Mouse (Mus musculus) stomach, embryonic 16.5 days (tissue): ENCODE results near the gene Sap18b. TPM values are rescaled to one million over a fixed set of nuclear protein-coding genes. Genes with fewer than 3 reads are reported as not detected.

Source experiments
- ATAC-seq: fragments of 200-750 bp; cut with Nextera tagmentation; 2 replicates; pipeline ENCODE4 v1.8.0; 2017; ENCODE audit warnings: moderate number of reproducible peaks, moderate TSS enrichment; ENCODE audit not compliant: insufficient read depth, low FRiP score
- H3K27ac ChIP-seq: fragments of 300-500 bp; sonication (generic); 2 replicates; pipeline ENCODE4 v1.5.1; 2014; ENCODE audit warnings: low read length
- H3K27me3 ChIP-seq: fragments of 300-500 bp; sonication (generic); 2 replicates; pipeline ENCODE4 v1.6.1; 2014; ENCODE audit warnings: low read length, control low read depth, mixed read lengths; ENCODE audit not compliant: control insufficient read depth, insufficient read depth
- H3K36me3 ChIP-seq: fragments of 300-500 bp; sonication (generic); 2 replicates; pipeline ENCODE4 v1.6.1; 2014; ENCODE audit warnings: low read length; ENCODE audit not compliant: control insufficient read depth, insufficient read depth
- H3K4me1 ChIP-seq: fragments of 300-500 bp; sonication (generic); 2 replicates; pipeline ENCODE4 v1.6.1; 2014; ENCODE audit warnings: low read length, control low read depth, mixed read lengths; ENCODE audit not compliant: control insufficient read depth, insufficient read depth
- H3K4me2 ChIP-seq: fragments of 300-500 bp; sonication (generic); 2 replicates; pipeline ENCODE4 v1.6.1; 2014; ENCODE audit warnings: low read depth, low read length, mixed read lengths
- H3K4me3 ChIP-seq: fragments of 300-500 bp; sonication (generic); replicated peaks from 2 replicates; pipeline ENCODE4 v1.5.1; 2014; ENCODE audit warnings: mild to moderate bottlenecking, low read length
- H3K9ac ChIP-seq: fragments of 300-500 bp; sonication (generic); 2 replicates; pipeline ENCODE4 v1.6.1; 2014; ENCODE audit warnings: low read length
- H3K9me3 ChIP-seq: fragments of 300-500 bp; sonication (generic); replicated peaks from 2 replicates; pipeline ENCODE4 v1.6.1; 2016; ENCODE audit warnings: low read length, control low read depth; ENCODE audit not compliant: control insufficient read depth
- WGBS: fragments of 180-500 bp; shearing (Covaris S2); extraction: QIAGEN DNeasy Blood & Tissue Kit; methylation state at CpG from one replicate; pipeline ENCODE4 v1.1.7; 2014; 5-methylcytosine and 5-hydroxymethylcytosine counted together
- polyA plus RNA-seq: library from polyadenylated mRNA; unstranded; fragments of >200 nt; fragmentation: Nextera tagmentation; extraction: Ambion mirVana; gene quantifications from 2 replicates; pipeline ENCODE4 v1.2.1, GENCODE M21; 2015

Sap18b gene
- polyA plus RNA-seq, 1 experiment from 2014 or later: 366 TPM

GRCm38 (mm10) chr8:95816044-95816708 is 9.0 kb upstream of the Sap18b start:
- 0 out of 2 replicates have a peak, but pooled peaks cover 3% of the 10 kb centered on the region for H3K4me1 ChIP-seq
- no peak overlapping the region for H3K4me2 ChIP-seq
- no peaks in the 10 kb centered on the region for H3K27me3 ChIP-seq
- WGBS: 34% methylated on average over 6 of the region's 6 CpGs
- H3K27ac ChIP-seq: no peak overlapping the region
- no peak overlapping the region for H3K9ac ChIP-seq
- H3K36me3 ChIP-seq: no peaks in the 10 kb centered on the region
- H3K4me3 ChIP-seq: no peak overlapping the region
- ATAC-seq: peak; percentile 44; the same call in 1 of the 2 replicates
- no peaks in the 10 kb centered on the region for H3K9me3 ChIP-seq

GRCm38 (mm10) chr8:95817597-95817996 is 7.5 kb upstream of the Sap18b start:
- ATAC-seq: no peak
- WGBS: 47% methylated on average over 3 of the region's 3 CpGs

GRCm38 (mm10) chr8:95818211-95818610 is 6.9 kb upstream of the Sap18b start:
- Histone ChIP-seq H3K4me1 (0 out of 2 replicates have a peak, but pooled peaks cover 3% of the 10 kb centered on the region), H3K9ac (no peak overlapping the region), H3K27me3 (no peaks in the 10 kb centered on the region), H3K9me3 (no peaks in the 10 kb centered on the region), H3K27ac (no peak overlapping the region), H3K36me3 (no peaks in the 10 kb centered on the region), H3K4me3 (no peak overlapping the region), H3K4me2 (no peak overlapping the region)
- 27% methylated on average over 1 of the region's 1 CpGs for WGBS
- ATAC-seq: no peak

More at GRCm38 (mm10) chr8:95817597-95817996, 7.5 kb upstream of the Sap18b start:
- Histone ChIP-seq H3K4me1 (0 out of 2 replicates have a peak, but pooled peaks cover 3% of the 10 kb centered on the region), H3K27me3 (no peaks in the 10 kb centered on the region), H3K4me3 (no peak overlapping the region), H3K4me2 (no peak overlapping the region), H3K27ac (no peak overlapping the region), H3K9me3 (no peaks in the 10 kb centered on the region), H3K9ac (no peak overlapping the region), H3K36me3 (no peaks in the 10 kb centered on the region)

GRCm38 (mm10) chr8:95821266-95821665 is 3.9 kb upstream of the Sap18b start:
- H3K4me2 ChIP-seq: no peak overlapping the region
- H3K4me3 ChIP-seq: no peak overlapping the region
- H3K27me3 ChIP-seq: no peaks in the 10 kb centered on the region
- 0 out of 2 replicates have a peak, but pooled peaks cover 3% of the 10 kb centered on the region for H3K4me1 ChIP-seq
- whole genome bisulfite sequencing: 54% methylated on average over 6 of the region's 6 CpGs
- no peaks in the 10 kb centered on the region for H3K9me3 ChIP-seq
- no peaks in the 10 kb centered on the region for H3K36me3 ChIP-seq
- ATAC-seq: no peak
- H3K27ac ChIP-seq: no peak overlapping the region
- H3K9ac ChIP-seq: no peak overlapping the region

GRCm38 (mm10) chr8:95822096-95822495 is 3.0 kb upstream of the Sap18b start:
- no peaks in the 10 kb centered on the region for H3K9me3 ChIP-seq
- no peak overlapping the region for H3K27ac ChIP-seq
- no peak overlapping the region for H3K4me2 ChIP-seq
- no peaks in the 10 kb centered on the region for H3K27me3 ChIP-seq
- H3K4me1 ChIP-seq: 0 out of 2 replicates have a peak, but pooled peaks cover 3% of the 10 kb centered on the region
- no peak overlapping the region for H3K9ac ChIP-seq
- H3K36me3 ChIP-seq: no peaks in the 10 kb centered on the region
- no peak overlapping the region for H3K4me3 ChIP-seq
- no peak for ATAC-seq
- 83% methylated on average over 5 of the region's 5 CpGs for WGBS

GRCm38 (mm10) chr8:95822699-95823098 is 2.4 kb upstream of the Sap18b start:
- H3K4me3 ChIP-seq: no peak overlapping the region
- H3K27me3 ChIP-seq: no peaks in the 10 kb centered on the region
- H3K27ac ChIP-seq: no peak overlapping the region
- H3K4me2 ChIP-seq: no peak overlapping the region
- ATAC-seq: no peak
- H3K4me1 ChIP-seq: no peaks in the 10 kb centered on the region
- H3K36me3 ChIP-seq: no peaks in the 10 kb centered on the region
- WGBS: 62% methylated on average over 3 of the region's 3 CpGs
- H3K9ac ChIP-seq: no peak overlapping the region
- H3K9me3 ChIP-seq: no peaks in the 10 kb centered on the region

- peaks cover 6% of the 10 kb centered on the region; the same call in 1 of the 2 replicates for H3K4me1 ChIP-seq
- no peaks in the 10 kb centered on the region for H3K9me3 ChIP-seq
- 43% methylated on average over 3 of the region's 3 CpGs for whole genome bisulfite sequencing
- no peak overlapping the region for H3K4me2 ChIP-seq
- H3K4me3 ChIP-seq: no peak overlapping the region
- H3K27me3 ChIP-seq: no peaks in the 10 kb centered on the region
- peak; percentile 33; the same call in 1 of the 2 replicates for ATAC-seq
- no peak overlapping the region for H3K9ac ChIP-seq
- H3K36me3 ChIP-seq: no peaks in the 10 kb centered on the region
- peak overlapping the region; percentile 62; the same call in 1 of the 2 replicates for H3K27ac ChIP-seq
Observed at GRCm38 (mm10) chr8:95830144-95830543, 5.0 kb downstream of the Sap18b start.

GRCm38 (mm10) chr8:95832603-95833434 is 7.7 kb downstream of the Sap18b start:
- Histone ChIP-seq H3K4me2 (peak overlapping the region; percentile 61), H3K9me3 (no peaks in the 10 kb centered on the region), H3K4me1 (peaks cover 6% of the 10 kb centered on the region; the same call in 1 of the 2 replicates), H3K4me3 (peak overlapping the region; percentile 38), H3K27ac (peak overlapping the region; percentile 38; the same call in 1 of the 2 replicates), H3K27me3 (no peaks in the 10 kb centered on the region), H3K9ac (peak overlapping the region; percentile 54), H3K36me3 (no peaks in the 10 kb centered on the region)
- 0 out of 2 replicates have a peak, but pooled peaks have one; percentile 8 for ATAC-seq
- WGBS: 15% methylated on average over 16 of the region's 16 CpGs
